Mouse (Mus musculus) ES-Bruce4 (cell line): ENCODE results near the gene Dclre1a.
"Not testable (repeated sequence)": the region's sequence is repeated elsewhere in the genome, so short reads cannot be mapped to it uniquely, and the experiment has no call there.

Experiments used
- CTCF ChIP-seq: IDR thresholded peaks from one replicate; pipeline ENCODE4 v1.8.1; 2011; ENCODE audit warnings: low read depth, low read length
- EP300 ChIP-seq: IDR thresholded peaks from 2 replicates; pipeline ENCODE4 v1.6.1; 2011; ENCODE audit warnings: low read depth, low read length; ENCODE audit not compliant: insufficient read depth

- not testable (repeated sequence) for TF ChIP-seq CTCF, EP300
Measured at GRCm38 (mm10) chr19:56530529-56530928, 17.5 kb downstream of the Dclre1a start.
